Mouse (Mus musculus) liver, adult 2 months (tissue): Measurements from ENCODE around the gene Dhrs13. TPM values are rescaled to one million over a fixed set of nuclear protein-coding genes. Genes with fewer than 3 reads are reported as not detected.
A peak's percentile ranks its signal among the peaks of the same experiment; 100 is the strongest.

Experiments
- DNase-seq: peaks from one replicate; pipeline ENCODE4 v3.0.0-alpha.2; 2011; ENCODE audit warnings: low read depth, low spot score; ENCODE audit errors: extremely low read depth
- H3K27ac ChIP-seq: fragments of 200-500 bp; replicated peaks from 2 replicates; pipeline ENCODE4 v1.5.1; 2012; ENCODE audit warnings: low read depth, mild to moderate bottlenecking, control low read depth, inconsistent platforms, low read length; ENCODE audit not compliant: insufficient read depth
- H3K27me3 ChIP-seq: fragments of 200-500 bp; 2 replicates; pipeline ENCODE4 v1.6.1; 2012; ENCODE audit warnings: mild to moderate bottlenecking, moderate library complexity, low read length, inconsistent platforms; ENCODE audit not compliant: control insufficient read depth, insufficient read depth
- H3K36me3 ChIP-seq: fragments of 200-500 bp; 2 replicates; pipeline ENCODE4 v1.6.1; 2012; ENCODE audit warnings: low read length, inconsistent platforms; ENCODE audit not compliant: control insufficient read depth, insufficient read depth
- H3K4me1 ChIP-seq: fragments of 200-500 bp; 2 replicates; pipeline ENCODE4 v1.6.1; 2011; ENCODE audit warnings: low read length; ENCODE audit not compliant: control insufficient read depth, insufficient read depth
- H3K4me3 ChIP-seq: fragments of 200-500 bp; 2 replicates; pipeline ENCODE4 v1.5.1; 2011; ENCODE audit warnings: low read depth, mild to moderate bottlenecking, control low read depth, low read length, moderate library complexity; ENCODE audit not compliant: insufficient read depth
- H3K79me2 ChIP-seq: fragments of 200-500 bp; 2 replicates; pipeline ENCODE4 v1.6.1; 2012; ENCODE audit warnings: inconsistent platforms, mild to moderate bottlenecking, low read length, moderate library complexity; ENCODE audit not compliant: control insufficient read depth, insufficient read depth
- H3K9ac ChIP-seq: fragments of 200-500 bp; 2 replicates; pipeline ENCODE4 v1.6.1; 2012; ENCODE audit warnings: low read depth, mild to moderate bottlenecking, control low read depth, inconsistent platforms, low read length
- CTCF ChIP-seq: fragments of 200-500 bp; IDR thresholded peaks from 2 replicates; pipeline ENCODE4 v1.5.1; 2011; ENCODE audit warnings: low read depth, low read length, control low read depth
- POLR2A ChIP-seq: fragments of 200-500 bp; IDR thresholded peaks from 2 replicates; pipeline ENCODE4 v1.6.1; 2011; ENCODE audit warnings: low read length, control low read depth; ENCODE audit not compliant: insufficient read depth; ENCODE audit errors: extremely low read depth
- WGBS: fragments of 180-500 bp; shearing (Covaris S2); methylation state at CpG from one replicate; pipeline ENCODE4 v1.1.7; 2018; 5-methylcytosine and 5-hydroxymethylcytosine counted together
- polyA plus RNA-seq: library from polyadenylated mRNA; depleted of rRNA; stranded (reverse); fragments of >200 nt; gene quantifications from 2 replicates; pipeline ENCODE4 v1.2.3, GENCODE M21; 2012
- total RNA-seq: library from RNA; depleted of rRNA; stranded (reverse); fragments of >200 nt; gene quantifications from 2 replicates; pipeline ENCODE4 v1.2.3, GENCODE M21; 2014

Dhrs13 gene
- total and polyA plus RNA-seq, 2 experiments, result 4.3 to 6.0 TPM

GRCm38 (mm10) chr11:77985541-77986065 is 46.5 kb upstream of the Dhrs13 start:
- H3K27ac ChIP-seq, result no peak overlapping the region
- peaks cover 7% of the 10 kb centered on the region for H3K36me3 ChIP-seq
- WGBS, result 89% methylated on average over 3 of the region's 3 CpGs
- no peaks in the 10 kb centered on the region; the same call in 1 of the 2 replicates for H3K4me1 ChIP-seq
- no peak for DNase-seq
- no peaks in the 10 kb centered on the region for H3K27me3 ChIP-seq
- H3K79me2 ChIP-seq, result peaks cover 12% of the 10 kb centered on the region; the same call in 1 of the 2 replicates
- H3K9ac ChIP-seq, result no peak overlapping the region; the same call in 1 of the 2 replicates
- TF ChIP-seq POLR2A (no peak), CTCF (no peak)
- no peak overlapping the region for H3K4me3 ChIP-seq

- DNase-seq, result peak; percentile 51
- Histone ChIP-seq H3K4me1 (no peaks in the 10 kb centered on the region; the same call in 1 of the 2 replicates), H3K27me3 (no peaks in the 10 kb centered on the region), H3K79me2 (peaks cover 10% of the 10 kb centered on the region; the same call in 1 of the 2 replicates), H3K27ac (no peak overlapping the region), H3K36me3 (peaks cover 14% of the 10 kb centered on the region), H3K4me3 (no peak overlapping the region), H3K9ac (no peak overlapping the region)
- WGBS, result 47% methylated on average over 13 of the region's 13 CpGs
- TF ChIP-seq CTCF (no peak), POLR2A (no peak)
These were observed 42.9 kb upstream of the Dhrs13 start for GRCm38 (mm10) chr11:77989071-77989690.

GRCm38 (mm10) chr11:77995556-77995955 is 36.5 kb upstream of the Dhrs13 start:
- Histone ChIP-seq H3K9ac (no peak overlapping the region), H3K27ac (no peak overlapping the region), H3K4me3 (no peak overlapping the region), H3K4me1 (peaks cover 3% of the 10 kb centered on the region), H3K27me3 (no peaks in the 10 kb centered on the region), H3K79me2 (peaks cover 16% of the 10 kb centered on the region; the same call in 1 of the 2 replicates), H3K36me3 (peaks cover 13% of the 10 kb centered on the region)
- TF ChIP-seq POLR2A (no peak), CTCF (no peak)
- 6% methylated on average over 1 of the region's 1 CpGs for WGBS
- DNase-seq, result peak; percentile 61

GRCm38 (mm10) chr11:78006446-78006845 is 25.6 kb upstream of the Dhrs13 start:
- no peak overlapping the region for H3K4me3 ChIP-seq
- H3K36me3 ChIP-seq, result peaks cover 49% of the 10 kb centered on the region
- TF ChIP-seq CTCF (no peak), POLR2A (no peak)
- H3K27ac ChIP-seq, result no peak overlapping the region
- no peak overlapping the region for H3K9ac ChIP-seq
- no peaks in the 10 kb centered on the region for H3K27me3 ChIP-seq
- DNase-seq, result no peak
- H3K79me2 ChIP-seq, result peaks cover 12% of the 10 kb centered on the region; the same call in 1 of the 2 replicates
- no peaks in the 10 kb centered on the region for H3K4me1 ChIP-seq
- WGBS, result 95% methylated on average over 5 of the region's 5 CpGs

GRCm38 (mm10) chr11:78019676-78020075 is 12.4 kb upstream of the Dhrs13 start:
- WGBS, result 19% methylated on average over 4 of the region's 4 CpGs
- Histone ChIP-seq H3K4me1 (no peaks in the 10 kb centered on the region), H3K36me3 (peaks cover 70% of the 10 kb centered on the region), H3K27ac (no peak overlapping the region), H3K27me3 (no peaks in the 10 kb centered on the region), H3K4me3 (no peak overlapping the region), H3K79me2 (no peaks in the 10 kb centered on the region), H3K9ac (no peak overlapping the region)
- no peak for TF ChIP-seq POLR2A
- TF ChIP-seq CTCF, result peak; percentile 71
- peak; percentile 57 for DNase-seq

- Histone ChIP-seq H3K4me3 (no peak overlapping the region), H3K4me1 (no peaks in the 10 kb centered on the region), H3K27me3 (no peaks in the 10 kb centered on the region), H3K36me3 (peaks cover 62% of the 10 kb centered on the region), H3K9ac (no peak overlapping the region), H3K27ac (no peak overlapping the region), H3K79me2 (no peaks in the 10 kb centered on the region)
- TF ChIP-seq POLR2A (no peak), CTCF (peak; percentile 50)
- DNase-seq, result no peak
- WGBS, result 82% methylated on average over 8 of the region's 8 CpGs
These were observed 8.5 kb upstream of the Dhrs13 start for GRCm38 (mm10) chr11:78023607-78024006.
